18 mouse cellular contexts compared by ENCODE assay signal in genomic region chr17:12710050-12710780, GRCm38 (mm10). TPM values are rescaled to one million over a fixed set of nuclear protein-coding genes. Genes with fewer than 3 reads are reported as not detected.
A peak's percentile ranks its signal among the peaks of the same experiment; 100 is the strongest.
DNase-seq lines count a peak whose midpoint lies in the region; ATAC-seq and TF ChIP-seq lines count a peak whose summit lies in the region.
"Had no signal": no experiment of that assay in that cellular context is flagged by ENCODE, and none has a peak within 500 bp of the region (broad histone marks: within the 10 kb centered on the region; RNA-seq: fewer than 3 reads in every experiment).

No protein-coding gene starts in this region.

- 87% methylated on average over 13 of the region's 13 CpGs for WGBS in intestine, postnatal 0 days
- 91% methylated on average over 13 of the region's 13 CpGs for WGBS in hindbrain, embryonic 11.5 days

- H3K27me3 ChIP-seq in intestine, postnatal 0 days (replicated peaks; ENCODE audit: control insufficient read depth, insufficient read depth, low read length) = no peaks in the 10 kb centered on the region
- no peaks in the 10 kb centered on the region for H3K27me3 ChIP-seq in hindbrain, embryonic 11.5 days (ENCODE audit: control insufficient read depth, insufficient read depth, low read length)

- intact Hi-C loops in left cerebral cortex, postnatal 4 days (cut with DNase I) = no loop called here

- peak; percentile 43 to 67 for DNase-seq in left cerebral cortex, adult 18-20 months (ENCODE audit: low spot score in 2 of 2)
- DNase-seq in left cerebral cortex, postnatal 4 days = no peak
- DNase-seq in thymus, postnatal 25 days = peak; percentile 17
- DNase-seq in thymus, postnatal 0 days (ENCODE audit: low spot score) = no peak
- DNase-seq in right cerebral cortex, postnatal 36 days (ENCODE audit: low spot score in 2 of 2) = peak; percentile 26 to 60
- DNase-seq in hindbrain, embryonic 11.5 days (ENCODE audit: low spot score) = no peak
- DNase-seq: adrenal gland, postnatal 10 days; cerebellum, adult 9-10 months; forebrain, postnatal 0 days; kidney, postnatal 25 days; layer of hippocampus, postnatal 36 days; thymus, postnatal 4 days had no signal

- no peak overlapping the region for H3K27ac ChIP-seq in intestine, postnatal 0 days (ENCODE audit: low read depth, low read length)
- H3K27ac ChIP-seq in hindbrain, embryonic 11.5 days (ENCODE audit: low read depth, low read length) = no peak overlapping the region
- H3K27ac ChIP-seq: hindbrain, embryonic 14.5 days; liver, embryonic 14.5 days had no signal

- H3K36me3 ChIP-seq in intestine, postnatal 0 days (ENCODE audit: control insufficient read depth, insufficient read depth) = peaks cover 49% of the 10 kb centered on the region
- H3K36me3 ChIP-seq in hindbrain, embryonic 11.5 days (ENCODE audit: control insufficient read depth, insufficient read depth, low read length) = no peaks in the 10 kb centered on the region

- no peaks in the 10 kb centered on the region for H3K4me1 ChIP-seq in intestine, postnatal 0 days (replicated peaks; ENCODE audit: control insufficient read depth, insufficient read depth, low read length)
- H3K4me1 ChIP-seq in hindbrain, embryonic 11.5 days (replicated peaks; ENCODE audit: control insufficient read depth, insufficient read depth, low read length) = no peaks in the 10 kb centered on the region

- no peak overlapping the region for H3K9ac ChIP-seq in intestine, postnatal 0 days (ENCODE audit: low read depth, low read length)
- no peak overlapping the region for H3K9ac ChIP-seq in hindbrain, embryonic 11.5 days (ENCODE audit: low read depth, low read length)
- H3K9ac ChIP-seq: forebrain, postnatal 0 days; hindbrain, embryonic 14.5 days; liver, embryonic 14.5 days had no signal

- H3K4me2 ChIP-seq in intestine, postnatal 0 days (replicated peaks; ENCODE audit: low read depth) = no peak overlapping the region
- no peak overlapping the region for H3K4me2 ChIP-seq in hindbrain, embryonic 11.5 days (replicated peaks; ENCODE audit: low read depth, low read length)
- H3K4me2 ChIP-seq: hindbrain, embryonic 14.5 days; midbrain, embryonic 11.5 days had no signal

- no peak overlapping the region for H3K4me3 ChIP-seq in intestine, postnatal 0 days (ENCODE audit: low read depth, low read length)
- no peak overlapping the region for H3K4me3 ChIP-seq in hindbrain, embryonic 11.5 days (ENCODE audit: low read depth, low read length)

- ATAC-seq in hematopoietic stem cell, adult 5-6 weeks (replicated peaks in 1 of 2; ENCODE audit: insufficient read depth in 1 of 2, low FRiP score in 2 of 2, low TSS enrichment in 1 of 2, low read depth in 1 of 2, poor library complexity in 2 of 2, severe bottlenecking in 2 of 2) = peak; percentile 42 to 50
- no peak for ATAC-seq in intestine, postnatal 0 days
- ATAC-seq in hindbrain, embryonic 11.5 days (ENCODE audit: low FRiP score) = no peak
- ATAC-seq: forebrain, postnatal 0 days; intestine, embryonic 16.5 days had no signal

- no peak for TF ChIP-seq CTCF in intestine, postnatal 0 days (IDR thresholded peaks at IDR 0.05; ENCODE audit: low read depth)

- H3K9me3 ChIP-seq in intestine, postnatal 0 days (ENCODE audit: control insufficient read depth) = no peaks in the 10 kb centered on the region
- no peaks in the 10 kb centered on the region for H3K9me3 ChIP-seq in hindbrain, embryonic 11.5 days (ENCODE audit: control insufficient read depth, low read length)

RNA-seq across cellular contexts. Expression of gene Slc22a1, which starts 34.6 kb away (rescaled TPM):
- 1 to 10 TPM in 1 of 2 experiments, not detected in 1; 1.2 TPM for total RNA-seq in left cerebral cortex, adult 18-20 months (2021)
- total RNA-seq in left cerebral cortex, postnatal 4 days (2021) = 1 to 10 TPM in 1 of 2 experiments, under 1 TPM in 1; 0.95 to 1.4 TPM
- 0.08 and 0.49 TPM in 2 replicates for polyA plus RNA-seq in thymus, postnatal 0 days (2015; fragmentation: Nextera tagmentation; extraction: Ambion mirVana)
- total RNA-seq in hematopoietic stem cell, adult 5-6 weeks (2017) = not detected in 2 replicates
- 2.1 and 3.1 TPM in 2 replicates for polyA plus RNA-seq in intestine, postnatal 0 days (2015; fragmentation: Nextera tagmentation; extraction: Ambion mirVana)
- polyA plus RNA-seq in hindbrain, embryonic 11.5 days (2014; fragmentation: Nextera tagmentation; extraction: Ambion mirVana) = not detected in 2 replicates
- total RNA-seq: forebrain, postnatal 0 days; layer of hippocampus, postnatal 36 days had no signal
- polyA plus RNA-seq: forebrain, postnatal 0 days; hindbrain, embryonic 14.5 days; midbrain, embryonic 11.5 days had no signal

RNA-seq across cellular contexts. Expression of gene Igf2r, which starts 59.2 kb away (rescaled TPM):
- 10 to 100 TPM; 26.9 to 27.0 TPM for total RNA-seq in left cerebral cortex, adult 18-20 months (2021)
- total RNA-seq in left cerebral cortex, postnatal 4 days (2021) = 10 to 100 TPM; 33.2 to 35.2 TPM
- 8.9 and 9.7 TPM in 2 replicates for polyA plus RNA-seq in thymus, postnatal 0 days (2015; fragmentation: Nextera tagmentation; extraction: Ambion mirVana)
- 17.5 and 24.6 TPM in 2 replicates for total RNA-seq in hematopoietic stem cell, adult 5-6 weeks (2017)
- polyA plus RNA-seq in intestine, postnatal 0 days (2015; fragmentation: Nextera tagmentation; extraction: Ambion mirVana) = 25.1 and 28.7 TPM in 2 replicates
- polyA plus RNA-seq in hindbrain, embryonic 11.5 days (2014; fragmentation: Nextera tagmentation; extraction: Ambion mirVana) = 16.9 and 18.7 TPM in 2 replicates

Comparison
In these comparisons a context has a peak if more than half of its experiments do, and no peak if none do; other contexts are left out.
1. DNase-seq: peak in left cerebral cortex, adult 18-20 months (2 of 2), thymus, postnatal 25 days (single experiment) and right cerebral cortex, postnatal 36 days (2 of 2); none in left cerebral cortex, postnatal 4 days (single experiment), thymus, postnatal 0 days (single experiment) and hindbrain, embryonic 11.5 days (single experiment).
2. ATAC-seq: peak in hematopoietic stem cell, adult 5-6 weeks (2 of 2); none in intestine, postnatal 0 days (single experiment) and hindbrain, embryonic 11.5 days (single experiment).